Mouse (Mus musculus): Measurements from ENCODE around the gene Zfp746. TPM values are rescaled to one million over a fixed set of nuclear protein-coding genes. Genes with fewer than 3 reads are reported as not detected.

The Zfp746 gene
- total RNA-seq, 2 experiments from 2014 or later = 11.2 to 11.3 TPM

GRCm38 (mm10) chr6:48047450-48048351 is 38.7 kb downstream of the Zfp746 start:
- intact Hi-C loops (cut with DNase I) = loop anchor here (2.0 to 5.0 kb wide), 2 partner anchors 37 to 210 kb away; partner anchors contain the start of gene Zfp398
- no peak for DNase-seq (ENCODE audit: low spot score)

- DNase-seq (ENCODE audit: low spot score) = no peak
- intact Hi-C loops (cut with DNase I) = loop anchor here (5.0 kb wide), 1 partner anchor 210 kb away; the partner anchor contains the start of gene Zfp398
Measured at GRCm38 (mm10) chr6:48047114-48047449, 39.3 kb downstream of the Zfp746 start.

GRCm38 (mm10) chr6:48032661-48033060 is 53.7 kb downstream of the Zfp746 start:
- DNase-seq (ENCODE audit: low spot score) = no peak
- intact Hi-C loops (cut with DNase I) = no loop called here

- intact Hi-C loops (cut with DNase I) = no loop called here
- no peak for DNase-seq (ENCODE audit: low spot score)
Measured at GRCm38 (mm10) chr6:48025905-48026660, 60.3 kb downstream of the Zfp746 start.

- intact Hi-C loops (cut with DNase I) = no loop called here
- no peak for DNase-seq (ENCODE audit: low spot score)
Measured at GRCm38 (mm10) chr6:48024994-48025345, 61.4 kb downstream of the Zfp746 start.

- DNase-seq (ENCODE audit: low spot score) = no peak
- intact Hi-C loops (cut with DNase I) = no loop called here
Measured at GRCm38 (mm10) chr6:48024330-48024993, 61.9 kb downstream of the Zfp746 start.

- DNase-seq (ENCODE audit: low spot score) = no peak
- intact Hi-C loops (cut with DNase I) = no loop called here
Measured at GRCm38 (mm10) chr6:48022672-48023071, 63.7 kb downstream of the Zfp746 start.

GRCm38 (mm10) chr6:48021678-48022077 is 64.7 kb downstream of the Zfp746 start:
- no peak for DNase-seq (ENCODE audit: low spot score)
- intact Hi-C loops (cut with DNase I) = no loop called here

GRCm38 (mm10) chr6:48020006-48020405 is 66.4 kb downstream of the Zfp746 start:
- intact Hi-C loops (cut with DNase I) = no loop called here

GRCm38 (mm10) chr6:48016841-48017240 is 69.6 kb downstream of the Zfp746 start:
- intact Hi-C loops (cut with DNase I) = loop anchor here (5.0 kb wide), 1 partner anchor 140 kb away; the partner anchor contains the start of gene Zfp282
- no peak for DNase-seq (ENCODE audit: low spot score)

More at GRCm38 (mm10) chr6:48020006-48020405, 66.4 kb downstream of the Zfp746 start:
- DNase-seq (ENCODE audit: low spot score) = no peak

GRCm38 (mm10) chr6:48016090-48016521 is 70.3 kb downstream of the Zfp746 start:
- intact Hi-C loops (cut with DNase I) = loop anchor here (5.0 kb wide), 1 partner anchor 139 kb away; the partner anchor contains the start of gene Zfp282
- DNase-seq (ENCODE audit: low spot score) = peak; percentile 27

Small RNAs within 50 kb of the gene (microRNA-seq; reads per million reads assigned to microRNA genes)
- gene Gm24563 = not detected

Other genes with a start within 250 kb of the Zfp746 start
- gene Zfp282, start 209.4 kb downstream of the Zfp746 start, total RNA-seq (2021) = 1 to 10 TPM; 6.1 to 7.0 TPM
- 10 to 100 TPM in 1 of 2 experiments, 1 to 10 TPM in 1; 8.6 to 10.4 TPM for gene Zfp212, start 166.1 kb downstream of the Zfp746 start, total RNA-seq (2021)
- gene Zfp956, start 133.2 kb downstream of the Zfp746 start, total RNA-seq (2021) = 1 to 10 TPM; 1.1 to 1.9 TPM
- gene Zfp777, start 37.7 kb downstream of the Zfp746 start, total RNA-seq (2021) = 10 to 100 TPM; 13.2 to 15.0 TPM